Mouse (Mus musculus): ENCODE data around the gene Slc4a1.

DNA sequence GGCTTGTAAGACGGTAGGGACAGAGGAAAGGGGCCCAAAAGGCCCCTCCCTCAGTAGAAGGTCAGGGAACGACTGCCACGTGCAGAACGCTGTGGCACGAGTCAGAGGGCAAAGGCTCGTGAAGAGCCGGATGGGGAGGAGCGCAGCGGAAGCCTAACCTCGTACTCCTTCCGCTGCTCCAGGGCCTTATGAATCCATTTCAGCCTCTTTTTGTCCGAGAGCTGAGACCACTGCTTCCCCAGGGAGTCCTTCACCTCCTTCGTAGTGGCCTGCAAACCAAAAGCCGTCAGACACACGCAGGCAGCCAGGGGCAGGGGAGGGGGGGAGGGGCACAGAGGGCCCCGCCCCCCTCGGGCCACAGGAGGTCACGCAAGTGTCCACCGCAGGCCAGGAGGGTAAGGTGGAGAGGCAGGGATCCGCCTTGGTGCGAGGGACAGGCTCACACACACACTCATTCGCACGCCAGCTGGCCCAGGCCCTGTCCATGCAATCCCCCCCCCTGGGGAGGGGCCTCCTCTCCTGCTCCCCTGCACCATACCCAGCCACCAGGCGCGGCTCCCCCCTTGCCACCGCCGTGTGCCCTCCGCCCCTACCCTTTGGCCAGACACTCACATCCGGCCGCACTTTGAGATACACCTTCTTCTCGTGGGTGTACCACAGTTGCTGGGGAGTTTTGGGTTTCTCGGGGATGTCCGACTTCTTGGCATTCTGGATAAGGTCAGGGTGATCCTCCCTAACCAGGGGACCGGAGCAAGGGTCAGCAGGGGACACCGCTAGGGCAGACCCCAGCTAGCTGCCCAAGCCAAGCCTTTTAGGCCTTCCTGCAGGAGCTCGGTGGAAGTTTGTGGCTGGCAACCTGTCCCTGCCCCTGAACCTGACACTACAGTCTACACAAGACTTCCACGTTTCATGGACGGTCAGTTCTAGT is 55.0 kb downstream of the Slc4a1 start:
- TF ChIP-seq CTCF (IDR thresholded peaks at IDR 0.05; ENCODE audit: low read depth, low read length) = no peak
- TF ChIP-seq POLR2A (IDR thresholded peaks at IDR 0.05; ENCODE audit: extremely low read depth, insufficient read depth, low read length) = no peak

Measured in liver, adult 2 months (tissue).